Mouse (Mus musculus) neural tube, embryonic 11.5 days (tissue): ENCODE results near the gene Foxp1. TPM values are rescaled to one million over a fixed set of nuclear protein-coding genes. Genes with fewer than 3 reads are reported as not detected.

ENCODE experiments used
- ATAC-seq: fragments of 200-750 bp; cut with Nextera tagmentation; 2 replicates; pipeline ENCODE4 v1.8.0; 2017; ENCODE audit warnings: moderate number of reproducible peaks, mild to moderate bottlenecking, moderate TSS enrichment, moderate library complexity; ENCODE audit not compliant: insufficient read depth, low FRiP score, low TSS enrichment
- DNase-seq: peaks from one replicate; pipeline ENCODE4 v3.0.0-alpha.2; 2015; ENCODE audit warnings: low spot score
- H3K27ac ChIP-seq: fragments of 300-500 bp; sonication (generic); 2 replicates; pipeline ENCODE4 v1.5.1; 2014; ENCODE audit warnings: low read depth, mild to moderate bottlenecking, low read length
- H3K27me3 ChIP-seq: fragments of 300-500 bp; sonication (generic); 2 replicates; pipeline ENCODE4 v1.6.1; 2014; ENCODE audit warnings: mild to moderate bottlenecking, low read length, mixed read lengths; ENCODE audit not compliant: control insufficient read depth, insufficient read depth
- H3K36me3 ChIP-seq: fragments of 300-500 bp; sonication (generic); 2 replicates; pipeline ENCODE4 v1.6.1; 2014; ENCODE audit warnings: mild to moderate bottlenecking, low read length, moderate library complexity, mixed read lengths; ENCODE audit not compliant: control insufficient read depth, insufficient read depth
- H3K4me1 ChIP-seq: fragments of 300-500 bp; sonication (generic); 2 replicates; pipeline ENCODE4 v1.6.1; 2014; ENCODE audit warnings: low read length, mixed read lengths; ENCODE audit not compliant: control insufficient read depth, insufficient read depth
- H3K4me2 ChIP-seq: fragments of 300-500 bp; sonication (generic); 2 replicates; pipeline ENCODE4 v1.6.1; 2014; ENCODE audit warnings: low read depth, mild to moderate bottlenecking, moderate library complexity
- H3K4me3 ChIP-seq: fragments of 300-500 bp; sonication (generic); 2 replicates; pipeline ENCODE4 v1.5.1; 2014; ENCODE audit warnings: low read depth, low read length
- H3K9ac ChIP-seq: fragments of 300-500 bp; sonication (generic); 2 replicates; pipeline ENCODE4 v1.6.1; 2014; ENCODE audit warnings: mild to moderate bottlenecking, low read length
- H3K9me3 ChIP-seq: fragments of 300-500 bp; sonication (generic); 2 replicates; pipeline ENCODE4 v1.6.1; 2016; ENCODE audit warnings: low read length; ENCODE audit not compliant: control insufficient read depth
- WGBS: fragments of 180-500 bp; shearing (Covaris S2); extraction: QIAGEN DNeasy Blood & Tissue Kit; methylation state at CpG from one replicate; pipeline ENCODE4 v1.1.7; 2014; 5-methylcytosine and 5-hydroxymethylcytosine counted together
- polyA plus RNA-seq: library from polyadenylated mRNA; unstranded; fragments of >200 nt; fragmentation: Nextera tagmentation; extraction: Ambion mirVana; gene quantifications from 2 replicates; pipeline ENCODE4 v1.2.1, GENCODE M21; 2014

Foxp1 gene
- polyA plus RNA-seq, 1 experiment from 2014 or later: 116 TPM

DNA sequence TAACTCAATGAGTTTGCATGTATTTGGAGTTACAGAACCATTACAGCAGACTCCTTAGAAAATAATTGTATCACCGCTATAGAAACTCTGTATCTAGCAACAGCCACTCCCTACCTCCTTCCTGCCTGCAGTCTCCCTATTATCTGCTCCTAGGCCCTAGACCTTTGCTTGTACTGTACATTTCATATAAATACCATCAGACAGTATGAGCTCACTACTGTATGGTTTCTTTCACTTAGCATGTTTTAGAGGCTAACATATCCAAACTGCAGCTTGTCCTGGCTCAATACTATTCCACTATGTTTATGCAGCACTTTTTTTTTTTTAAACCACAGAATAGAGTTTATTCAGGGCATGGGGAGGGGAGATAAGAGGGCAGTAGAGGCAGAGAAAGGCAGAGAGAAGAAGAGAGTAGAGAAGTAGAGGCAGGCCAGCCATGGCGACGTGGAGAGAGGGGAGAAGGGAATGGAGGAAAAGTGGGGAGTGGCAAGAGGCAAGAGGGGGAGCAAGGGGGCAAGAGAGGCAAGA is 539.1 kb downstream of the Foxp1 start:
- no peaks in the 10 kb centered on the region for H3K36me3 ChIP-seq
- H3K27me3 ChIP-seq: no peaks in the 10 kb centered on the region
- no peak overlapping the region for H3K9ac ChIP-seq
- no peak for DNase-seq
- H3K4me2 ChIP-seq: no peak overlapping the region
- no peaks in the 10 kb centered on the region for H3K9me3 ChIP-seq
- WGBS: 92% methylated on average over 3 of the region's 3 CpGs
- no peak overlapping the region for H3K4me3 ChIP-seq
- peaks cover 2% of the 10 kb centered on the region; the same call in 1 of the 2 replicates for H3K4me1 ChIP-seq
- H3K27ac ChIP-seq: no peak overlapping the region
- ATAC-seq: no peak

DNA sequence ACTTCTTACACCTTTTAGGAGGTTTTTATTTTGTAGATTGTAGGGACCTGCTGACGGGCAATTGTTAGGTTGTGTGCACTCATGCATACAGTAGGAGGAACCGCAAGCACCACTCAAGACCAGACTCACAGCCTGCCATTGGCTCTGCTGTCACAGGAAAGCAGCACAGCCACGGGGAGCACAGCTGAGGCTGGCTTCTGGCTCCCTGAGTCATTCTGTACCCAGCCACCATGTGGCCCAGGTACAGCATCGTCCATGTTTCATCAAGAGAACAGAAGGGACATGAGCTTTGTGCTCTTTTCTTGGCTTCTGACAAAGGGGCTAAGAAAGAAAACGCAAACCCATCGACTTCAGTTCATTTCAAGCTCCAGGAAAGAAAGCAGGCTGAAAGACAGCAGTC is 541.3 kb downstream of the Foxp1 start:
- Histone ChIP-seq H3K36me3 (no peaks in the 10 kb centered on the region), H3K4me2 (no peak overlapping the region), H3K27me3 (no peaks in the 10 kb centered on the region), H3K4me3 (no peak overlapping the region), H3K4me1 (peaks cover 2% of the 10 kb centered on the region; the same call in 1 of the 2 replicates), H3K9me3 (no peaks in the 10 kb centered on the region), H3K9ac (no peak overlapping the region), H3K27ac (no peak overlapping the region)
- ATAC-seq (no peak), DNase-seq (no peak)
- WGBS: 88% methylated on average over 6 of the region's 6 CpGs

DNA sequence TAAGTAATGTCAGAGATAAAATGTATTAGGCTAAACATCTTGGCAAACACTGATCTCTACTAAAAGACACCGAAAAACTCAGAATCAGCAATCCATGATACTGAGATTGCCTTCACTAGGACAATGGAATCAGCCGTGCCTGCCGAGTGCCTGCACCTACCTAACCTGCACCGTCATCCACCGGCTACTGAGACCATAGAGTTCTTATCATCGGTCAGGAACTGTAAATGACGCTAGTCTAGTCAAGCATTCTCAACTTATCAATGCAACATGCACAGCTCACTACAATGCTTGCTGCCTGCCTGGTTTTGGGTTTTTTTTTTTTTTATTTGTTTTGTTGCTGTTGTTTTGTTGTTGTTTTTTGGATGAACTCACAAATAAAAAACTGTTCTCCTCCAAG is 542.1 kb downstream of the Foxp1 start:
- Histone ChIP-seq H3K27me3 (no peaks in the 10 kb centered on the region), H3K9ac (no peak overlapping the region), H3K9me3 (no peaks in the 10 kb centered on the region), H3K4me2 (no peak overlapping the region), H3K27ac (no peak overlapping the region), H3K4me3 (no peak overlapping the region), H3K4me1 (peaks cover 2% of the 10 kb centered on the region; the same call in 1 of the 2 replicates), H3K36me3 (no peaks in the 10 kb centered on the region)
- 96% methylated on average over 7 of the region's 7 CpGs for WGBS
- DNase-seq (no peak), ATAC-seq (no peak)

DNA sequence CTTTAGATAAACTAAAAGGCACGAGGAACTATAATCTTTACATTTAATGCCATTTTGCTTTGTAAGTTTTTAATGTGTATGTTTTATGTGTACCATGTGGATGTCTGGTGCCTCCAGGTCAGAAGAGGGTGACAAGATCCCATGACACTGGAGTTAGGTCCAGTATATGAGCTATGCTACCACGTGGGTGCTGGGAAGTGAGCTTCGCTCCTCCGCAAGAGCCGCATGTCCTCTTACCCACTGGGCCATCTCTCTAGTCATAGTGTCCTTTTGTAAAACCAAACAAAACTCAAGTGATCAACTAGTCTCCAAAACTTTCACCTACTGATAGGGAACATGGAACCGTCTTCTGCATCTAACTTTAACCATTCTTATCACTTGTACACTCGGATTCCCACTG is 542.5 kb downstream of the Foxp1 start:
- 95% methylated on average over 7 of the region's 7 CpGs for WGBS
- Histone ChIP-seq H3K4me1 (peaks cover 2% of the 10 kb centered on the region; the same call in 1 of the 2 replicates), H3K27ac (no peak overlapping the region), H3K36me3 (no peaks in the 10 kb centered on the region), H3K4me2 (no peak overlapping the region), H3K9ac (no peak overlapping the region), H3K27me3 (no peaks in the 10 kb centered on the region), H3K9me3 (no peaks in the 10 kb centered on the region), H3K4me3 (no peak overlapping the region)
- no peak for DNase-seq
- ATAC-seq: no peak

DNA sequence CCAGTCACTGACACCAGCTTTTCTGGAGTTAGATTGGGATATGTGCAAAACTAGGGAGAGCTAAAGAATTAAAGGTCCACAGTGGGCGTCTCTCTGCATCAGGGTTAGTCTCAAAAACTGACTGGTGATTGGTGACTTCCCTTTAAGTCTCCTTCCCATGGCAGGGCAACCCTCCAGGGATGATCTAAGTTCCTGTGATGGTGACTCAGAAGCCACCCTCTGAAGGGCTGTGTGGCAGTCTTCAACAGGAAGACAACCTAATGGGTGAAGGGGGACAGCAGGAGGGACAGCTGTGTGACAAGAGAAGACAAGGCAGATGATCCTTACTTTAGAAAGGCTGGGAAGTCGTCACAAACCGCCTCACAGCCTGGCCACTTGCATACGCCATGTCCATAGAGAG is 544.7 kb downstream of the Foxp1 start:
- Histone ChIP-seq H3K9ac (no peak overlapping the region), H3K9me3 (no peaks in the 10 kb centered on the region), H3K27ac (no peak overlapping the region), H3K4me1 (no peaks in the 10 kb centered on the region), H3K36me3 (0 out of 2 replicates have a peak, but pooled peaks cover 2% of the 10 kb centered on the region), H3K27me3 (no peaks in the 10 kb centered on the region), H3K4me2 (no peak overlapping the region), H3K4me3 (no peak overlapping the region)
- DNase-seq: no peak
- WGBS: 89% methylated on average over 4 of the region's 4 CpGs
- ATAC-seq: no peak

DNA sequence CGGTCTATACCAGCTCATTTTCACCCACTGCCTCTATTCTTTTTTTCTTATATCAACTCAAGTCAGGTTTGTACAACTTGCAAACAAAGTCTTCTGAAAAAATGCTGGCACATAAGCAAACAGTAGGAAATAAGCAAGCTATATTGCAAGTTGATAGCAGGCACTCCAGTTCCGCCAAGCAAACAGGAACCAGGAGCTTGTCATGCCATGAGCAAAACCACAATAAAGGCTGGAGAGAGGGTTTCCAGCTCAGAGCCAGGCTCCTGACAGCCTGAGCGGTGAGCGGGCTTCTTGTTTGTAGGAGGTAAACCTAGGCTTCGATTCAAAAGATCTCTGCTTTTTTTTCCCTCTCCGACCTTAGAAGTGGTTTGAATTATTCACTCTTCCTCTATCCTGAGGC is 546.6 kb downstream of the Foxp1 start:
- ATAC-seq (no peak), DNase-seq (no peak)
- no peaks in the 10 kb centered on the region for H3K9me3 ChIP-seq
- no peak overlapping the region for H3K9ac ChIP-seq
- H3K27ac ChIP-seq: no peak overlapping the region
- H3K4me3 ChIP-seq: no peak overlapping the region
- no peak overlapping the region for H3K4me2 ChIP-seq
- H3K4me1 ChIP-seq: no peaks in the 10 kb centered on the region
- 94% methylated on average over 6 of the region's 6 CpGs for WGBS
- no peaks in the 10 kb centered on the region for H3K27me3 ChIP-seq
- 0 out of 2 replicates have a peak, but pooled peaks cover 2% of the 10 kb centered on the region for H3K36me3 ChIP-seq

DNA sequence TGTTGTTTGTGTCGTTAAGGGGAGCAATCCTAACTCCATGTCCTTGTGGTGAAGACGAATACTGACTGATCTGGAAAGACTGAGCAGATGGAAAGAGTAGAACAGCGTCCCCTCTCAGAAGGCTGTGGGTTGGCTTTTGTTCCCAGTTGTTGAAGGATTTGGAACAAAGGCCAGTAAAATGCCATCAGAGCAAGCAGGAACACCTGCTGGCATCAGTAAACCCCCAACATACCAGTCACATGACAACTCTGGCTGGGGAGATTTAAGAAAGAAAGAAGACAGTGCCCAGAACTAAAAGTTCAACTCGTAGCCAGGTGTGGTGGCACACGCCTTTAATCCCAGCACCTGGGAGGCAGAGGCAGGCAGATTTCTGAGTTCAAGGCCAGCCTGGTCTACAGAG is 549.1 kb downstream of the Foxp1 start:
- Histone ChIP-seq H3K4me3 (no peak overlapping the region), H3K4me2 (no peak overlapping the region), H3K4me1 (0 out of 2 replicates have a peak, but pooled peaks cover 3% of the 10 kb centered on the region), H3K9ac (no peak overlapping the region), H3K36me3 (0 out of 2 replicates have a peak, but pooled peaks cover 2% of the 10 kb centered on the region), H3K27ac (no peak overlapping the region), H3K9me3 (no peaks in the 10 kb centered on the region), H3K27me3 (no peaks in the 10 kb centered on the region)
- WGBS: 82% methylated on average over 5 of the region's 5 CpGs
- DNase-seq (no peak), ATAC-seq (no peak)

DNA sequence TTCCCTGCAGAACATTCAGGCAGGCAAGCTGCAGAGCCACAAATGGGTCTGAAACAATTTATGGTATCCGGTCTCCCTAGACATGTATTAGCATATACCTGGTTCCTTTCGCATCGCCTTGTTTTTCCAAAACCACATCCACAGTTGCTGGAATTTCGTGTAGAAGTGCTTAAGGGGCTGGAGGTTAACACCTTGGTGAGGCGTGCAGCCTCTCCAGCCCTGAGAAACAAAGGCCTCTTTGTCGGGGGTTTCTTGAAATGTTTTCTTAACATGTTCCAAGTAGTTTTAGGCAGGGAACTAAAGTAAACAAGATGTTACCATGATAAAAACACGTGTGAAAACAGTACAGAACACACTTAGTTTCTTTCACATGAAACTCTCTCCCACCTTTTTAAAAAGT is 550.1 kb downstream of the Foxp1 start:
- no peak for DNase-seq
- no peaks in the 10 kb centered on the region for H3K9me3 ChIP-seq
- H3K4me3 ChIP-seq: no peak overlapping the region
- no peaks in the 10 kb centered on the region for H3K27me3 ChIP-seq
- ATAC-seq: no peak
- no peak overlapping the region for H3K27ac ChIP-seq
- WGBS: 47% methylated on average over 7 of the region's 7 CpGs
- H3K4me2 ChIP-seq: no peak overlapping the region
- 0 out of 2 replicates have a peak, but pooled peaks cover 3% of the 10 kb centered on the region for H3K4me1 ChIP-seq
- H3K9ac ChIP-seq: no peak overlapping the region
- H3K36me3 ChIP-seq: 0 out of 2 replicates have a peak, but pooled peaks cover 2% of the 10 kb centered on the region

DNA sequence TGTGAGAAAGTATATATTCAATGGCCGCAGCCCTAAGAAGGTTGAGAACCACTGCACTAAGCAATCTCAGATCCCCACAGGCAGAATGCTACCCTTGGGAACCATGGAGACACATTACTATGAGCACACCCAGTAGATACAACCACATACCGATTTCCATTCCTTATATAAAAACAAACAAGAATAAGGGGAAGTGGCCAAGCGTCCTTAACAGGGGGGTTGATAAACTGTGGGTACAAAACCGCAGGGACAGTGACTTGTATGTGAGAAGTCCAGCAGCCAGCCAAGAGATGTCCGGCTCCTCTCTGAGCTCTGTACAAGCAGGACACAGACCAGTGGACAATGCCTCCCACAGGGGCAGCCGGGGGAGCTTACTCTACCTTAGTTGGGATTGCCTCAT is 563.2 kb downstream of the Foxp1 start:
- Histone ChIP-seq H3K27me3 (no peaks in the 10 kb centered on the region), H3K9ac (no peak overlapping the region), H3K4me1 (no peaks in the 10 kb centered on the region), H3K9me3 (no peaks in the 10 kb centered on the region), H3K4me3 (no peak overlapping the region), H3K36me3 (no peaks in the 10 kb centered on the region), H3K27ac (no peak overlapping the region), H3K4me2 (no peak overlapping the region)
- DNase-seq (no peak), ATAC-seq (no peak)
- WGBS: 85% methylated on average over 6 of the region's 6 CpGs
